In genomic region chr7:100637657-100638056, GRCm38 (mm10) we compare ENCODE assay signal across 8 mouse cellular contexts. TPM values are rescaled to one million over a fixed set of nuclear protein-coding genes. Genes with fewer than 3 reads are reported as not detected.
DNase-seq lines count a peak whose midpoint lies in the region; ATAC-seq and TF ChIP-seq lines count a peak whose summit lies in the region.

No protein-coding gene starts in this region.

- no peak overlapping the region for H3K4me2 ChIP-seq in hindbrain, embryonic 11.5 days (replicated peaks; ENCODE audit: low read depth, low read length)
- no peak overlapping the region for H3K4me2 ChIP-seq in lung, embryonic 14.5 days

- H3K9me3 ChIP-seq in hindbrain, embryonic 11.5 days (ENCODE audit: control insufficient read depth, low read length): no peaks in the 10 kb centered on the region
- H3K9me3 ChIP-seq in hindbrain, embryonic 10.5 days: no peaks in the 10 kb centered on the region
- no peaks in the 10 kb centered on the region for H3K9me3 ChIP-seq in lung, embryonic 14.5 days (ENCODE audit: low read depth, low read length)

- no peak overlapping the region for H3K9ac ChIP-seq in hindbrain, embryonic 11.5 days (ENCODE audit: low read depth, low read length)
- no peak overlapping the region for H3K9ac ChIP-seq in lung, embryonic 14.5 days

- H3K36me3 ChIP-seq in hindbrain, embryonic 11.5 days (ENCODE audit: control insufficient read depth, insufficient read depth, low read length): no peaks in the 10 kb centered on the region
- H3K36me3 ChIP-seq in hindbrain, embryonic 10.5 days: peaks cover 57% of the 10 kb centered on the region
- peaks cover 38% of the 10 kb centered on the region for H3K36me3 ChIP-seq in lung, embryonic 14.5 days (ENCODE audit: insufficient read depth)

- 13% methylated on average over 1 of the region's 1 CpGs for WGBS in hindbrain, embryonic 11.5 days
- WGBS in hindbrain, embryonic 10.5 days: 19% methylated on average over 1 of the region's 1 CpGs
- 0% methylated on average over 1 of the region's 1 CpGs for WGBS in lung, embryonic 14.5 days

- H3K27me3 ChIP-seq in hindbrain, embryonic 11.5 days (ENCODE audit: control insufficient read depth, insufficient read depth, low read length): no peaks in the 10 kb centered on the region
- no peaks in the 10 kb centered on the region for H3K27me3 ChIP-seq in hindbrain, embryonic 10.5 days (ENCODE audit: insufficient read depth, poor library complexity, severe bottlenecking)
- H3K27me3 ChIP-seq in lung, embryonic 14.5 days (ENCODE audit: insufficient read depth, low read length): no peaks in the 10 kb centered on the region

- H3K4me1 ChIP-seq in hindbrain, embryonic 11.5 days (replicated peaks; ENCODE audit: control insufficient read depth, insufficient read depth, low read length): no peaks in the 10 kb centered on the region
- H3K4me1 ChIP-seq in hindbrain, embryonic 10.5 days (replicated peaks): no peaks in the 10 kb centered on the region
- no peaks in the 10 kb centered on the region for H3K4me1 ChIP-seq in lung, embryonic 14.5 days (ENCODE audit: insufficient read depth)

- no peak overlapping the region for H3K27ac ChIP-seq in hindbrain, embryonic 11.5 days (ENCODE audit: low read depth, low read length)
- no peak overlapping the region for H3K27ac ChIP-seq in hindbrain, embryonic 10.5 days
- no peak overlapping the region for H3K27ac ChIP-seq in lung, embryonic 14.5 days (ENCODE audit: low read depth)

- no peak for ATAC-seq in hindbrain, embryonic 11.5 days (ENCODE audit: low FRiP score)
- ATAC-seq in lung, embryonic 14.5 days (ENCODE audit: insufficient read depth): no peak

- intact Hi-C loops in left cerebral cortex, postnatal 14 days (cut with DNase I): loop anchor here (5.0 kb wide), 1 partner anchor 115 kb away; no protein-coding TSS in a partner anchor

- DNase-seq in hindbrain, embryonic 11.5 days (ENCODE audit: low spot score): peak; percentile 46
- no peak for DNase-seq in hindbrain, embryonic 10.5 days (ENCODE audit: low spot score)
- peak; percentile 49 for DNase-seq in CD4-positive helper T cell, adult 2 months (ENCODE audit: low read depth, low spot score)
- DNase-seq in ZHBTc4 (ENCODE audit: low read depth, low spot score): peak; percentile 56
- DNase-seq in lung, embryonic 14.5 days: peak; percentile 71
- DNase-seq in adrenal gland, postnatal 4 days (ENCODE audit: low spot score in 2 of 2): no peak
- no peak for DNase-seq in left cerebral cortex, adult 18-20 months (ENCODE audit: low spot score in 2 of 2)
- no peak for DNase-seq in left cerebral cortex, postnatal 14 days (ENCODE audit: low spot score in 2 of 2)

- peak; percentile 55 for TF ChIP-seq CTCF in lung, embryonic 14.5 days (IDR thresholded peaks at IDR 0.05; ENCODE audit: low read depth)

- H3K4me3 ChIP-seq in hindbrain, embryonic 11.5 days (ENCODE audit: low read depth, low read length): no peak overlapping the region
- no peak overlapping the region for H3K4me3 ChIP-seq in hindbrain, embryonic 10.5 days
- no peak overlapping the region for H3K4me3 ChIP-seq in lung, embryonic 14.5 days (ENCODE audit: low read depth, low read length)

RNA-seq across cellular contexts. Expression of gene Plekhb1, which starts 24.6 kb away (rescaled TPM):
- 8.3 and 10.7 TPM in 2 replicates for polyA plus RNA-seq in hindbrain, embryonic 11.5 days (2014; fragmentation: Nextera tagmentation; extraction: Ambion mirVana)
- 4.3 and 10.7 TPM in 2 replicates for polyA plus RNA-seq in hindbrain, embryonic 10.5 days (2016; fragmentation: Nextera tagmentation; extraction: Ambion mirVana)
- 17.7 TPM in 2 replicates for polyA plus RNA-seq in lung, embryonic 14.5 days (2014; fragmentation: Nextera tagmentation; extraction: Ambion mirVana)
- total RNA-seq in adrenal gland, postnatal 4 days (2021): 10 to 100 TPM in 1 of 2 experiments, 1 to 10 TPM in 1; 8.7 to 10.1 TPM
- total RNA-seq in left cerebral cortex, adult 18-20 months (2021): 100 to 1,000 TPM; 174 to 178 TPM
- total RNA-seq in left cerebral cortex, postnatal 14 days (2021): 10 to 100 TPM; 41.6 to 54.0 TPM

RNA-seq across cellular contexts. Expression of gene Mrpl48, which starts 29.6 kb away (rescaled TPM):
- polyA plus RNA-seq in hindbrain, embryonic 11.5 days (2014; fragmentation: Nextera tagmentation; extraction: Ambion mirVana): 62.9 and 73.1 TPM in 2 replicates
- 57.9 and 66.6 TPM in 2 replicates for polyA plus RNA-seq in hindbrain, embryonic 10.5 days (2016; fragmentation: Nextera tagmentation; extraction: Ambion mirVana)
- polyA plus RNA-seq in lung, embryonic 14.5 days (2014; fragmentation: Nextera tagmentation; extraction: Ambion mirVana): 77.2 and 80.8 TPM in 2 replicates
- 10 to 100 TPM; 64.5 to 67.5 TPM for total RNA-seq in adrenal gland, postnatal 4 days (2021)
- 10 to 100 TPM; 73.0 to 75.1 TPM for total RNA-seq in left cerebral cortex, adult 18-20 months (2021)
- total RNA-seq in left cerebral cortex, postnatal 14 days (2021): 10 to 100 TPM; 54.5 to 55.7 TPM

RNA-seq across cellular contexts. Expression of gene Rab6a, which starts 30.4 kb away (rescaled TPM):
- 192 and 212 TPM in 2 replicates for polyA plus RNA-seq in hindbrain, embryonic 11.5 days (2014; fragmentation: Nextera tagmentation; extraction: Ambion mirVana)
- polyA plus RNA-seq in hindbrain, embryonic 10.5 days (2016; fragmentation: Nextera tagmentation; extraction: Ambion mirVana): 111 and 117 TPM in 2 replicates
- 102 and 105 TPM in 2 replicates for polyA plus RNA-seq in lung, embryonic 14.5 days (2014; fragmentation: Nextera tagmentation; extraction: Ambion mirVana)
- 10 to 100 TPM; 68.5 to 79.0 TPM for total RNA-seq in adrenal gland, postnatal 4 days (2021)
- 100 to 1,000 TPM; 426 to 428 TPM for total RNA-seq in left cerebral cortex, adult 18-20 months (2021)
- 100 to 1,000 TPM; 389 to 396 TPM for total RNA-seq in left cerebral cortex, postnatal 14 days (2021)

Comparison
In these comparisons a context has a peak if more than half of its experiments do, and no peak if none do; other contexts are left out.
1. DNase-seq: peak in hindbrain, embryonic 11.5 days (single experiment), CD4-positive helper T cell, adult 2 months (single experiment), ZHBTc4 (single experiment) and lung, embryonic 14.5 days (single experiment); none in hindbrain, embryonic 10.5 days (single experiment), adrenal gland, postnatal 4 days (0 of 2), left cerebral cortex, adult 18-20 months (0 of 2) and left cerebral cortex, postnatal 14 days (0 of 2).
2. RNA of gene Rab6a, which starts 30.4 kb away (total RNA-seq): 426 to 428 TPM in left cerebral cortex, adult 18-20 months and 389 to 396 TPM in left cerebral cortex, postnatal 14 days; 68.5 to 79.0 TPM in adrenal gland, postnatal 4 days; every median in the first group is over 4 times any median in the second.